ENCODE assay signal across 34 mouse cellular contexts in the genomic region with DNA sequence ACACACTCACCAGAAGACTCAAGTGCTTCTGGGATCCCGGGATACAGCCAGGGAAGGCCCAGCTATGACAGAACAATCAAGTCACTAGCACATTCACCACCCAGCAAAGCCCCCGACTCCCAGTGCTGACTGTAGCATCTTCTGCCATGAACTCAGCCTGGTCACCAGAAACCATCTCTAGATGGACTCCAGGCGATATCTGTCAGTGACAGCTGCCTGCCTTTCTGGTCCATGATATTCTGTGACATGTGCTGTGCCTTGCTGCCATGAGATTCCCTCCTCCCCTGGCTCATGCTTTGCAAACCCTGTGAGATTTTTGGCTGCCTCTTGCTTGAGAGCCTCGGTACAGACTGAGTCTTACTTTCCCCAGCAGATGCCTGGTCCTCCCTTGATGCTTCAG. TPM values are rescaled to one million over a fixed set of nuclear protein-coding genes. Genes with fewer than 3 reads are reported as not detected.
DNase-seq lines count a peak whose midpoint lies in the region; ATAC-seq and TF ChIP-seq lines count a peak whose summit lies in the region.
"Had no signal": no experiment of that assay in that cellular context is flagged by ENCODE, and none has a peak within 500 bp of the region (broad histone marks: within the 10 kb centered on the region; RNA-seq: fewer than 3 reads in every experiment).

No protein-coding gene starts in this region.

- peak; percentile 35 for DNase-seq in hindbrain, postnatal 0 days (ENCODE audit: low spot score)
- DNase-seq in hindbrain, embryonic 11.5 days (ENCODE audit: low spot score) = no peak
- DNase-seq in brain, adult 2 months (ENCODE audit: low read depth, low spot score) = peak; percentile 88
- DNase-seq in cerebellum, adult 11-12 months = peak; percentile 73
- peak; percentile 72 to 74 for DNase-seq in cerebellum, postnatal 10 days
- no peak for DNase-seq in adrenal gland, adult (ENCODE audit: inconsistent age in 2 of 2, low spot score in 1 of 2)
- no peak for DNase-seq in gastrocnemius, adult 8-10 months (ENCODE audit: low spot score in 2 of 2)
- DNase-seq: adrenal gland, postnatal 36 days; gastrocnemius, postnatal 25 days; kidney, adult 18-20 months; lung, postnatal 4 days; thymus, postnatal 14 days had no signal

- H3K27me3 ChIP-seq in hindbrain, postnatal 0 days (ENCODE audit: insufficient read depth, low read length) = no peaks in the 10 kb centered on the region; the same call in 1 of the 2 replicates
- H3K27me3 ChIP-seq in hindbrain, embryonic 11.5 days (ENCODE audit: control insufficient read depth, insufficient read depth, low read length) = no peaks in the 10 kb centered on the region
- H3K27me3 ChIP-seq: midbrain, embryonic 15.5 days had no signal

- WGBS in hindbrain, postnatal 0 days = 50% methylated on average over 4 of the region's 4 CpGs
- 84% methylated on average over 4 of the region's 4 CpGs for WGBS in hindbrain, embryonic 11.5 days

- H3K4me1 ChIP-seq in hindbrain, postnatal 0 days (ENCODE audit: insufficient read depth, low read length) = peaks cover 18% of the 10 kb centered on the region
- no peaks in the 10 kb centered on the region for H3K4me1 ChIP-seq in hindbrain, embryonic 11.5 days (replicated peaks; ENCODE audit: control insufficient read depth, insufficient read depth, low read length)
- H3K4me1 ChIP-seq: embryonic facial prominence, embryonic 12.5 days; liver, embryonic 15.5 days had no signal

- H3K27ac ChIP-seq in hindbrain, postnatal 0 days = peak overlapping the region; percentile 32; the same call in 1 of the 2 replicates
- no peak overlapping the region for H3K27ac ChIP-seq in hindbrain, embryonic 11.5 days (ENCODE audit: low read depth, low read length)
- H3K27ac ChIP-seq: embryonic facial prominence, embryonic 12.5 days; hindbrain, embryonic 13.5 days; kidney, postnatal 0 days; left cerebral cortex, adult 2 months; limb, embryonic 15.5 days; liver, embryonic 15.5 days; lung, embryonic 15.5 days; midbrain, embryonic 15.5 days; neural tube, embryonic 13.5 days had no signal

- peaks cover 16% of the 10 kb centered on the region; the same call in 1 of the 2 replicates for H3K36me3 ChIP-seq in hindbrain, postnatal 0 days (ENCODE audit: insufficient read depth, low read length)
- H3K36me3 ChIP-seq in hindbrain, embryonic 11.5 days (ENCODE audit: control insufficient read depth, insufficient read depth, low read length) = no peaks in the 10 kb centered on the region
- H3K36me3 ChIP-seq: embryonic facial prominence, embryonic 12.5 days; limb, embryonic 15.5 days; liver, embryonic 15.5 days; lung, embryonic 15.5 days had no signal

- no peak for TF ChIP-seq CTCF in hindbrain, postnatal 0 days (IDR thresholded peaks at IDR 0.05; ENCODE audit: low read depth)

- ATAC-seq in hindbrain, postnatal 0 days = no peak
- ATAC-seq in hindbrain, embryonic 11.5 days (ENCODE audit: low FRiP score) = no peak
- ATAC-seq: inflammation-experienced regulatory T-cells, adult 6 months had no signal

- H3K4me3 ChIP-seq in hindbrain, postnatal 0 days (ENCODE audit: low read length) = no peak overlapping the region
- H3K4me3 ChIP-seq in hindbrain, embryonic 11.5 days (ENCODE audit: low read depth, low read length) = no peak overlapping the region
- H3K4me3 ChIP-seq: embryonic facial prominence, embryonic 12.5 days; hindbrain, embryonic 13.5 days; left cerebral cortex, adult 2 months; limb, embryonic 15.5 days; liver, embryonic 15.5 days; lung, embryonic 15.5 days; midbrain, embryonic 15.5 days; myocyte; neural tube, embryonic 13.5 days had no signal

- no peak overlapping the region for H3K9ac ChIP-seq in hindbrain, postnatal 0 days (replicated peaks; ENCODE audit: low read length)
- H3K9ac ChIP-seq in hindbrain, embryonic 11.5 days (ENCODE audit: low read depth, low read length) = no peak overlapping the region
- H3K9ac ChIP-seq: embryonic facial prominence, embryonic 12.5 days; hindbrain, embryonic 13.5 days; limb, embryonic 15.5 days; liver, embryonic 15.5 days; lung, embryonic 15.5 days; midbrain, embryonic 15.5 days had no signal

- H3K9me3 ChIP-seq in hindbrain, postnatal 0 days (ENCODE audit: low read length) = no peaks in the 10 kb centered on the region
- H3K9me3 ChIP-seq in hindbrain, embryonic 11.5 days (ENCODE audit: control insufficient read depth, low read length) = no peaks in the 10 kb centered on the region
- H3K9me3 ChIP-seq: embryonic facial prominence, embryonic 12.5 days; hindbrain, embryonic 13.5 days; limb, embryonic 15.5 days; liver, embryonic 15.5 days; lung, embryonic 15.5 days; midbrain, embryonic 15.5 days; neural tube, embryonic 13.5 days had no signal

- no peak overlapping the region for H3K4me2 ChIP-seq in hindbrain, postnatal 0 days (ENCODE audit: low read depth, low read length)
- no peak overlapping the region for H3K4me2 ChIP-seq in hindbrain, embryonic 11.5 days (replicated peaks; ENCODE audit: low read depth, low read length)
- H3K4me2 ChIP-seq: embryonic facial prominence, embryonic 12.5 days; hindbrain, embryonic 13.5 days; limb, embryonic 15.5 days; liver, embryonic 15.5 days; lung, embryonic 15.5 days; midbrain, embryonic 15.5 days; neural tube, embryonic 13.5 days had no signal

RNA-seq across cellular contexts. Expression of a gene that starts 5.3 kb away (rescaled TPM):
- 51.5 and 55.3 TPM in 2 replicates for total RNA-seq in hindbrain, postnatal 0 days (2014; rRNA removed)
- polyA plus RNA-seq in hindbrain, postnatal 0 days (2015; fragmentation: Nextera tagmentation; extraction: Ambion mirVana) = 15.4 and 18.2 TPM in 2 replicates
- polyA plus RNA-seq in hindbrain, embryonic 11.5 days (2014; fragmentation: Nextera tagmentation; extraction: Ambion mirVana) = 4.1 and 4.3 TPM in 2 replicates
- total RNA-seq in gastrocnemius, adult 8-10 months (2022) = not detected
- total RNA-seq: ES-E14; gastrocnemius, postnatal 25 days; heart, adult 8-10 months; heart, postnatal 25 days; megakaryocyte-erythroid progenitor cell, adult 5-6 weeks had no signal
- polyA plus RNA-seq: heart, embryonic 14.5 days; inflammation-experienced regulatory T-cells, adult 6 months; kidney, postnatal 0 days; myocyte had no signal

RNA-seq across cellular contexts. Expression of a gene that starts 24.0 kb away (rescaled TPM):
- not detected in 2 replicates for total RNA-seq in hindbrain, postnatal 0 days (2014; rRNA removed)
- 0.09 TPM in 1 of 2 replicates, not detected in the other for polyA plus RNA-seq in hindbrain, postnatal 0 days (2015; fragmentation: Nextera tagmentation; extraction: Ambion mirVana)
- polyA plus RNA-seq in hindbrain, embryonic 11.5 days (2014; fragmentation: Nextera tagmentation; extraction: Ambion mirVana) = not detected in 2 replicates
- total RNA-seq in gastrocnemius, adult 8-10 months (2022) = not detected
- total RNA-seq: adrenal gland, adult 18-20 months; adrenal gland, postnatal 36 days; ES-E14; gastrocnemius, postnatal 25 days; heart, adult 8-10 months; heart, postnatal 25 days; left cerebral cortex, adult 2 months; left cerebral cortex, postnatal 36 days; megakaryocyte-erythroid progenitor cell, adult 5-6 weeks had no signal
- polyA plus RNA-seq: embryonic facial prominence, embryonic 12.5 days; forebrain, embryonic 11.5 days; heart, embryonic 14.5 days; hindbrain, embryonic 13.5 days; inflammation-experienced regulatory T-cells, adult 6 months; kidney, postnatal 0 days; large intestine, adult 2 months; limb, embryonic 15.5 days; liver, embryonic 15.5 days; lung, embryonic 15.5 days; myocyte; neural tube, embryonic 13.5 days; spleen, adult 2 months had no signal

RNA-seq across cellular contexts. Expression of a gene that starts 49.3 kb away (rescaled TPM):
- 1.2 TPM in 1 of 2 replicates, not detected in the other for total RNA-seq in hindbrain, postnatal 0 days (2014; rRNA removed)
- polyA plus RNA-seq in hindbrain, postnatal 0 days (2015; fragmentation: Nextera tagmentation; extraction: Ambion mirVana) = 0.30 and 0.36 TPM in 2 replicates
- not detected in 2 replicates for polyA plus RNA-seq in hindbrain, embryonic 11.5 days (2014; fragmentation: Nextera tagmentation; extraction: Ambion mirVana)
- not detected for total RNA-seq in gastrocnemius, adult 8-10 months (2022)
- total RNA-seq: adrenal gland, adult 18-20 months; adrenal gland, postnatal 36 days; gastrocnemius, postnatal 25 days; heart, adult 8-10 months; heart, postnatal 25 days; left cerebral cortex, adult 2 months; left cerebral cortex, postnatal 36 days; megakaryocyte-erythroid progenitor cell, adult 5-6 weeks had no signal
- polyA plus RNA-seq: forebrain, embryonic 11.5 days; heart, embryonic 14.5 days; hindbrain, embryonic 13.5 days; large intestine, adult 2 months; liver, embryonic 15.5 days; myocyte; neural tube, embryonic 13.5 days; spleen, adult 2 months; testis, adult 2 months had no signal

Comparison
In these comparisons a context has a peak if more than half of its experiments do, and no peak if none do; other contexts are left out.
1. DNase-seq: peak in hindbrain, postnatal 0 days (single experiment), brain, adult 2 months (single experiment), cerebellum, adult 11-12 months (single experiment) and cerebellum, postnatal 10 days (2 of 2); none in hindbrain, embryonic 11.5 days (single experiment), adrenal gland, adult (0 of 2) and gastrocnemius, adult 8-10 months (0 of 2).
2. RNA of a gene that starts 5.3 kb away (total RNA-seq): 51.5 to 55.3 TPM in hindbrain, postnatal 0 days; not detected in gastrocnemius, adult 8-10 months; every median in the first group is over 10 times any median in the second.